Mouse (Mus musculus) kidney, adult 2 months (tissue): ENCODE measurements around the gene Pir. TPM values are rescaled to one million over a fixed set of nuclear protein-coding genes. Genes with fewer than 3 reads are reported as not detected.

Experiments used
- DNase-seq: peaks from one replicate; pipeline ENCODE4 v3.0.0; 2021
- H3K27ac ChIP-seq: fragments of 200-500 bp; 2 replicates; pipeline ENCODE4 v1.5.1; 2012; ENCODE audit warnings: low read depth, low read length, control low read depth, inconsistent platforms; ENCODE audit not compliant: insufficient read depth
- H3K27me3 ChIP-seq: fragments of 200-500 bp; replicated peaks from 2 replicates; pipeline ENCODE4 v1.6.1; 2012; ENCODE audit warnings: mild to moderate bottlenecking, moderate library complexity, low read length, inconsistent platforms; ENCODE audit not compliant: control insufficient read depth, insufficient read depth
- H3K36me3 ChIP-seq: fragments of 200-500 bp; 2 replicates; pipeline ENCODE4 v1.6.1; 2012; ENCODE audit warnings: mild to moderate bottlenecking, moderate library complexity, low read length, inconsistent platforms; ENCODE audit not compliant: control insufficient read depth, insufficient read depth
- H3K4me1 ChIP-seq: fragments of 200-500 bp; 2 replicates; pipeline ENCODE4 v1.6.1; 2011; ENCODE audit warnings: low read length; ENCODE audit not compliant: control insufficient read depth, insufficient read depth
- H3K4me3 ChIP-seq: fragments of 200-500 bp; 2 replicates; pipeline ENCODE4 v1.5.1; 2011; ENCODE audit warnings: mild to moderate bottlenecking, low read depth, low read length, control low read depth; ENCODE audit not compliant: insufficient read depth
- CTCF ChIP-seq: fragments of 200-500 bp; conservative IDR thresholded peaks from 2 replicates; pipeline ENCODE4 v1.5.1; 2011; ENCODE audit warnings: low read depth, mild to moderate bottlenecking, control low read depth, low read length, moderate library complexity, mixed read lengths; ENCODE audit not compliant: insufficient read depth, insufficient read length
- POLR2A ChIP-seq: fragments of 200-500 bp; IDR thresholded peaks from one replicate; pipeline ENCODE4 v1.6.1; 2011; ENCODE audit warnings: low read depth, low read length, control low read depth
- WGBS: fragments of 180-500 bp; shearing (Covaris S2); methylation state at CpG from one replicate; pipeline ENCODE4 v1.1.7; 2018; 5-methylcytosine and 5-hydroxymethylcytosine counted together
- polyA plus RNA-seq: library from polyadenylated mRNA; depleted of rRNA; stranded (reverse); fragments of >200 nt; gene quantifications from 2 replicates; pipeline ENCODE4 v1.2.3, GENCODE M21; 2012; rRNA removed

Gene Pir
- 1.1 and 1.7 TPM in 2 replicates for polyA plus RNA-seq

DNA sequence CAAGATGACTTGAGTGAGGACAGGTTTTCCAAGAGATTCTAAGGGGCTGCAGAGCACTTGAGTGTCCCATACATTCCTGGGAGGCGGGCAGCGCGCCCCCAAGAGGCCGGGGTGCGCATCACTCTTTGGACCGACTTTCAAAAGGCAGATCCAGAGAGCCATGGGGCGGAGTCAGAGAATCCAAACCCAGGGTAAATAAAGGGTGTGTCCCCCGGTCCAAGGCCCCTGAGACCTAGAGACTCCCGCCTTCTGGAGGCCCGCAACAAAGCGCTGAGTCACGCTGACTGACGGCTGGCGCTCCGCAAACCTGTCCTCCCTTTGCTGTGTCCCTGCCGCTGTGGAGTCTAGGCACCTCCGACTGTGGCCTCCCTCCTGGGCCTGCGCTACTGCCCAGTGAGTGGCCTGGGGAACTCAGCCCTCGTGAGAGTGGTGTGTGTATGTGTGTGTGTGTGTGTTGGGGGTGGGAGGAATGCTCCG is at the start of gene Pir:
Gene Pir, plus strand, starts transcription at position 87 of the 477 bp plus-strand sequence.
- Histone ChIP-seq H3K27ac (no peak within 1 kb of the TSS; the same call in 1 of the 2 replicates), H3K27me3 (no peaks in the 10 kb centered on the region), H3K4me3 (peak within 1 kb of the TSS; percentile 48; the same call in 1 of the 2 replicates), H3K4me1 (no peaks in the 10 kb centered on the region), H3K36me3 (no peaks in the 10 kb centered on the region)
- peak; percentile 20; the same call in 1 of the 2 replicates for TF ChIP-seq CTCF
- no peak for TF ChIP-seq POLR2A
- WGBS: 9% methylated on average over 20 of the region's 20 CpGs
- DNase-seq: peak; percentile 41

DNA sequence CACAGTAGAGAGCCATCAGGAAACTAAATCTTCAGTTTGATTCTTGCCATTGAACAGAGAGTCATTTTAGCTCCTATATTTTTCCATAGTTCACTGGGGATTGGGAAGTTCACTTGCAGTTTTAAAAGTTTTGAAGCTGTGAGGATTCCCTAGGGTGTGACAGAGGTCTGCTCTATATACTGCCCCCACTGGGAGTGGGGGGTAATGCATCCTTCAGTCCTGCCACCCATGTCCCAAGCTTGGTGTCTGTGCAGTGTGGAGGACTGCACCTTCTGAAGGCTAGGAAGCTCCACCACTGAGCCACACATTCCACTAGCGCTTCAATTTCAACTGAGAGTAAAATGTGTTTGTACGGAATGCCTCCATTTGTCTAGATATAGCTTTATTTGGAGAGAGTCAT is 47.2 kb upstream of the Pir start:
- DNase-seq: no peak

DNA sequence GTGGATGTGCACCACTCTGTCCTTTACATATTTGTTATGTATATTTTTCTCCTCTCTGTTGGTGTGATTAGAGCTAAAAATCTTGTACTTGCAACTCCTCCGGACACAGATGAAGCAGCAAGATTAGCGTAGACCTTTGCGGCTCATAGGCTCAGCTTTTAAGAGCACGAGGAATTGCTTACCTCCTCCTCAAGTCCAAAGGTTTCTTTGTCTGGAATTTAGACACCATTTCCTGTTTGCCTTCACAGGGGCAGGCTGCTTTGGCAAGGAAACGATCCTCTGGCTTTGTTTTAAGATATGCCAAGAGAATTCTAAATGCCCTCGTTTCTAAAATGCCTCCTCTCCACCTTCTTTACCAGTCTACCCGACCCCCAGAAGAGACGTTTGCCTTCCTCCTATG is 35.8 kb upstream of the Pir start:
- TF ChIP-seq CTCF (no peak), POLR2A (no peak)
- peak overlapping the region; percentile 55 for H3K27ac ChIP-seq
- no peaks in the 10 kb centered on the region for H3K27me3 ChIP-seq
- H3K4me3 ChIP-seq: no peak overlapping the region
- WGBS: 28% methylated on average over 8 of the region's 8 CpGs
- H3K36me3 ChIP-seq: no peaks in the 10 kb centered on the region
- 0 out of 2 replicates have a peak, but pooled peaks cover 5% of the 10 kb centered on the region for H3K4me1 ChIP-seq
- DNase-seq: peak; percentile 56

More for the DNA sequence above, 47.2 kb upstream of the Pir start:
- Histone ChIP-seq H3K4me1 (no peaks in the 10 kb centered on the region), H3K4me3 (no peak overlapping the region), H3K27ac (no peak overlapping the region), H3K27me3 (no peaks in the 10 kb centered on the region), H3K36me3 (no peaks in the 10 kb centered on the region)
- 93% methylated on average over 2 of the region's 2 CpGs for WGBS
- peak; percentile 39 for TF ChIP-seq CTCF
- TF ChIP-seq POLR2A: no peak

DNA sequence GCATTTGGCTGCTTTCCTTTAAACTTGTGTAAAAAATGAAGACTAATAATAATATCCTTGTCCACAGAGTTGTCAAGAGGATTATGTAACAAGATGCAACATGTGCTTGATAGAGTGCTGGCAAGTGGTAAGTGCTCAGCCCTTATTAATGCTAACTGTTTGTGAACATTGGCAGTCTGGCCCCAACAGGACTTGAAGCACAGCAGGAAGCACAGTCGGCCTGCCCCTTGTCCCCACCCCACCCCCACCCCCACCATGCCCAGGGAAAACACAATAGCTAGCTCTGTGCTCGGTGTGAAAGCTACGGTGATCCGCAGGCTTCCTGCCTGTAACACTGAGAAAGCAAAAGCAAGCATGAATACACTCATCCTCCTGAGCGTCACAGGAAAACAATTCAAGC is 23.5 kb upstream of the Pir start:
- H3K4me1 ChIP-seq: no peaks in the 10 kb centered on the region
- H3K27ac ChIP-seq: no peak overlapping the region
- TF ChIP-seq CTCF (no peak), POLR2A (no peak)
- H3K36me3 ChIP-seq: no peaks in the 10 kb centered on the region
- no peaks in the 10 kb centered on the region for H3K27me3 ChIP-seq
- DNase-seq: no peak
- H3K4me3 ChIP-seq: no peak overlapping the region
- WGBS: 10% methylated on average over 5 of the region's 5 CpGs

DNA sequence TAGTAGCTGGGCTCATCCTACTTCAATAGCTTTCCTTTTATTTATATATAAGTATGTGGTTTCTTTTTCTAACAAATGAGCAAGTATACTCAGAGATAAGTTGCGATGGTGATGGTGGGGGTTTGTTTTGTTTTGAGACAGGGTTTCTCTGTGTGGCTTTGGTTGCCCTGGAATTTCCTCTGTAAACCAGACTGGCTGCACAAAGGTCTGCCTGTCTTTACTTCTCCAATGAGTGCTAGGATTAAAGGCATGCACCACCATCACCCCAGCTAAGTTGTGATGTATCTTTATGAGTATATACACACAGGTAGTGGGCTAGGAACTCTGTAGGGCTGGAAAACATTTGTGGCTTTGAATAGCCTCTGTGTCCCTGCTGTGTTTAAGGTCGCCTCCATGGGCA is 22.4 kb upstream of the Pir start:
- no peak for DNase-seq
- H3K27ac ChIP-seq: no peak overlapping the region
- no peaks in the 10 kb centered on the region for H3K36me3 ChIP-seq
- WGBS: 79% methylated on average over 2 of the region's 2 CpGs
- no peaks in the 10 kb centered on the region for H3K4me1 ChIP-seq
- H3K27me3 ChIP-seq: no peaks in the 10 kb centered on the region
- TF ChIP-seq POLR2A (no peak), CTCF (no peak)
- no peak overlapping the region for H3K4me3 ChIP-seq

DNA sequence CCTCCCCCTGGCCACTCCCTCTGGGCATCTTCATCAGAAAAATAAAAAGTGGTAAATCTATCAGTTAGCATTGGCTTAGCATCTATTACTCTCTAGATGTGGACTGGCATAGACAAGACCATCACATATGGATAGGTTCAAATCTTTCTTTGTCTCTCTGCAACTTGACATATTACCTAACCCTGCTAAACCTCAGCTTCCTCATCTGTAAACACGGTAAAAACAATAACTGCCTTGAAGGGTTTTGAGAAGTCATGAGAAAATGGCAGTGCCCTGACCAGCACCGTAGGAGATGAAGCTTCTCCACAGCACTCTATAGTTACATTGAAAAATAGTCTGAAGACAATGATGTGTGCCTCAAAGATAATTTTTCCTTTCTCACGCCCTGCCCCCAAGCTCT is 12.6 kb upstream of the Pir start:
- no peak for TF ChIP-seq CTCF
- TF ChIP-seq POLR2A: no peak
- Histone ChIP-seq H3K36me3 (no peaks in the 10 kb centered on the region), H3K4me3 (no peak overlapping the region), H3K27me3 (no peaks in the 10 kb centered on the region), H3K27ac (0 out of 2 replicates have a peak overlapping the region, but pooled peaks have one; percentile 16), H3K4me1 (no peaks in the 10 kb centered on the region)
- WGBS: 81% methylated on average over 3 of the region's 3 CpGs
- no peak for DNase-seq

DNA sequence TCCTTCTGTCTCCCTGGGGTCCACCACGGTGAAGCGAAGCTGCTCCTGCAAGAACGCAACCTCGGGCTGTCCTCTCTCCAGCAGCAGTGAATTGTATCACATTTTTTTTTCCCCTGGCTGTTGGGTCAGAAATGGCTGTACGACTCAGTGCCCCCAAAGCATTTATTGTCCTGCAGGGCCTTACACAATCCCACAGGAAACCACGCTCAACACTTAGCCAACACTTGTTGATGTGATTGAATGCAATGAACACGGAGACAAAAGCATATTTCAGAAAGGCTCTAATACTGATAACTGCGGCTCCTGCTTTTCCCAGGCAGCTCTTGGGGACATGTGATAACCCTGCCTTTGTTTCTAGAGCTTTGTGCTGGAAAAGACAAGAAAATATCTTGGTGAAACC is 11.1 kb upstream of the Pir start, which contains the start of gene Bmx:
Gene Bmx, minus strand, starts transcription at position 137 of the 400 bp plus-strand sequence.
- Histone ChIP-seq H3K4me1 (no peaks in the 10 kb centered on the region), H3K27ac (0 out of 2 replicates have a peak within 1 kb of the TSS, but pooled peaks have one; percentile 23), H3K36me3 (no peaks in the 10 kb centered on the region), H3K27me3 (no peaks in the 10 kb centered on the region), H3K4me3 (no peak within 1 kb of the TSS)
- no peak for DNase-seq
- 46% methylated on average over 8 of the region's 8 CpGs for WGBS
- no peak for TF ChIP-seq CTCF
- TF ChIP-seq POLR2A: no peak
